Mouse (Mus musculus): ENCODE data around the gene Hist2h3b.

The Hist2h3b gene

GRCm38 (mm10) chr3:96268051-96268775 lies at the start of gene Hist2h3b:
TSS of gene Hist2h3b (plus strand) at chr3:96268654.
- peak; percentile 87 for DNase-seq (ENCODE audit: low spot score)

GRCm38 (mm10) chr3:96219191-96219641 lies 49.2 kb upstream of the Hist2h3b start:
- no peak for DNase-seq (ENCODE audit: low spot score)

GRCm38 (mm10) chr3:96219661-96220130 lies 48.8 kb upstream of the Hist2h3b start, which contains the start of the genes Bola1 and Hist2h2ab:
TSS of gene Bola1 (minus strand) at chr3:96219709.
TSS of gene Hist2h2ab (plus strand) at chr3:96219865.
- peak; percentile 88 for DNase-seq (ENCODE audit: low spot score)

- peak; percentile 60 for DNase-seq (ENCODE audit: low spot score)
Measured at GRCm38 (mm10) chr3:96220131-96220764, 48.2 kb upstream of the Hist2h3b start.

- peak; percentile 88 for DNase-seq (ENCODE audit: low spot score)
Measured at GRCm38 (mm10) chr3:96220765-96221639, 47.5 kb upstream of the Hist2h3b start, which contains the start of the genes Hist2h2ac and Hist2h2be. TSS of gene Hist2h2ac (minus strand) at chr3:96220880. TSS of gene Hist2h2be (plus strand) at chr3:96221119.

GRCm38 (mm10) chr3:96221640-96222038 lies 46.8 kb upstream of the Hist2h3b start:
- DNase-seq (ENCODE audit: low spot score): peak; percentile 7

- DNase-seq (ENCODE audit: low spot score): no peak
Measured at GRCm38 (mm10) chr3:96222774-96223173, 45.7 kb upstream of the Hist2h3b start.

- peak; percentile 51 for DNase-seq (ENCODE audit: low spot score)
Measured at GRCm38 (mm10) chr3:96225421-96225820, 43.0 kb upstream of the Hist2h3b start.

- no peak for DNase-seq (ENCODE audit: low spot score)
Measured at GRCm38 (mm10) chr3:96226695-96227648, 41.5 kb upstream of the Hist2h3b start.

- DNase-seq (ENCODE audit: low spot score): no peak
Measured at GRCm38 (mm10) chr3:96228828-96229227, 39.6 kb upstream of the Hist2h3b start.

- no peak for DNase-seq (ENCODE audit: low spot score)
Measured at GRCm38 (mm10) chr3:96230404-96230803, 38.0 kb upstream of the Hist2h3b start.

GRCm38 (mm10) chr3:96230910-96231757 lies 37.3 kb upstream of the Hist2h3b start:
- no peak for DNase-seq (ENCODE audit: low spot score)

- DNase-seq (ENCODE audit: low spot score): no peak
Measured at GRCm38 (mm10) chr3:96231758-96232120, 36.7 kb upstream of the Hist2h3b start.

GRCm38 (mm10) chr3:96234914-96235313 lies 33.5 kb upstream of the Hist2h3b start:
- no peak for DNase-seq (ENCODE audit: low spot score)

GRCm38 (mm10) chr3:96235836-96236235 lies 32.6 kb upstream of the Hist2h3b start:
- DNase-seq (ENCODE audit: low spot score): no peak

- no peak for DNase-seq (ENCODE audit: low spot score)
Measured at GRCm38 (mm10) chr3:96236834-96237334, 31.6 kb upstream of the Hist2h3b start.

- peak; percentile 40 for DNase-seq (ENCODE audit: low spot score)
Measured at GRCm38 (mm10) chr3:96237335-96237903, 31.0 kb upstream of the Hist2h3b start.

- DNase-seq (ENCODE audit: low spot score): peak; percentile 60
Measured at GRCm38 (mm10) chr3:96237904-96238511, 30.4 kb upstream of the Hist2h3b start.

All from retina, embryonic 14.5 days (tissue).